Comparison of ENCODE assay signal across 8 mouse cellular contexts in the genomic region with DNA sequence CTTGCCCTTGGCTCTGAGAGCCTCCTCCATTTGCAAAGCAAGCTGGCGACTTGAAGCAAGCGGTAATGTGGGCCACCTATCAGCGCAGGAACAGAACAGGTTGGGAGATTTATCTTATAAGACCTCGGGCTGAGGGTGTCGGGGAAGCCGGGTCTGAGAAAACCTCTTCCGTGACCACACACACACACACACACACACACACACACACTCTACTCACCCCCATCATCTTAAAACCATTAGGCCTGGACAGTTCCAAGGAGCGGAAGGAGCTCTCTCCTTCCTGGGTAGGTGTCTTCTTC. TPM values are rescaled to one million over a fixed set of nuclear protein-coding genes. Genes with fewer than 3 reads are reported as not detected.
DNase-seq lines count a peak whose midpoint lies in the region; ATAC-seq and TF ChIP-seq lines count a peak whose summit lies in the region.

No protein-coding gene starts in this region.

- no peaks in the 10 kb centered on the region; the same call in 1 of the 2 replicates for H3K36me3 ChIP-seq in heart, embryonic 16.5 days (ENCODE audit: control insufficient read depth, insufficient read depth)
- peaks cover 59% of the 10 kb centered on the region for H3K36me3 ChIP-seq in G1E (replicated peaks)
- peaks cover 6% of the 10 kb centered on the region for H3K36me3 ChIP-seq in hindbrain, embryonic 14.5 days (replicated peaks; ENCODE audit: control insufficient read depth, insufficient read depth)
- peaks cover 6% of the 10 kb centered on the region for H3K36me3 ChIP-seq in forebrain, postnatal 0 days (ENCODE audit: insufficient read depth)

- no peak for TF ChIP-seq CTCF in G1E (IDR thresholded peaks at IDR 0.05; ENCODE audit: low read depth, low read length)
- TF ChIP-seq CTCF in forebrain, postnatal 0 days (IDR thresholded peaks at IDR 0.05; ENCODE audit: low read depth) = no peak

- peak overlapping the region; percentile 57 for H3K4me3 ChIP-seq in heart, embryonic 16.5 days (ENCODE audit: low read length)
- H3K4me3 ChIP-seq in G1E (ENCODE audit: low read depth, low read length) = peak overlapping the region; percentile 91
- no peak overlapping the region; the same call in 1 of the 2 replicates for H3K4me3 ChIP-seq in hindbrain, embryonic 14.5 days (replicated peaks; ENCODE audit: low read length)
- no peak overlapping the region for H3K4me3 ChIP-seq in forebrain, postnatal 0 days (ENCODE audit: low read depth, low read length)

- peak overlapping the region; percentile 78 for H3K4me2 ChIP-seq in heart, embryonic 16.5 days (ENCODE audit: low read depth, low read length)
- peak overlapping the region; percentile 34 for H3K4me2 ChIP-seq in hindbrain, embryonic 14.5 days (replicated peaks)
- H3K4me2 ChIP-seq in forebrain, postnatal 0 days (ENCODE audit: low read depth) = no peak overlapping the region; the same call in 1 of the 2 replicates

- H3K9me3 ChIP-seq in heart, embryonic 16.5 days (replicated peaks; ENCODE audit: control insufficient read depth, low read length) = no peaks in the 10 kb centered on the region
- no peaks in the 10 kb centered on the region for H3K9me3 ChIP-seq in G1E (replicated peaks)
- no peaks in the 10 kb centered on the region for H3K9me3 ChIP-seq in hindbrain, embryonic 14.5 days (ENCODE audit: control insufficient read depth, low read length)
- H3K9me3 ChIP-seq in forebrain, postnatal 0 days (ENCODE audit: low read length) = no peaks in the 10 kb centered on the region

- H3K4me1 ChIP-seq in heart, embryonic 16.5 days (ENCODE audit: control insufficient read depth, insufficient read depth, low read length) = peaks cover 18% of the 10 kb centered on the region
- H3K4me1 ChIP-seq in G1E (ENCODE audit: insufficient read depth, low read depth, low read length) = peaks cover 87% of the 10 kb centered on the region
- peaks cover 5% of the 10 kb centered on the region; the same call in 1 of the 2 replicates for H3K4me1 ChIP-seq in hindbrain, embryonic 14.5 days (replicated peaks; ENCODE audit: control insufficient read depth, insufficient read depth, low read length)
- H3K4me1 ChIP-seq in forebrain, postnatal 0 days (ENCODE audit: insufficient read depth) = no peaks in the 10 kb centered on the region

- no peak for ATAC-seq in heart, embryonic 16.5 days (replicated peaks; ENCODE audit: extremely low read depth, insufficient read depth, low FRiP score)
- ATAC-seq in G1E (ENCODE audit: extremely low read depth, insufficient number of reproducible peaks, low FRiP score, poor library complexity, severe bottlenecking) = no peak
- ATAC-seq in hindbrain, embryonic 14.5 days (ENCODE audit: low FRiP score) = no peak
- 0 out of 2 replicates have a peak, but pooled peaks have one; percentile 0 for ATAC-seq in megakaryocyte, adult 5-6 weeks (ENCODE audit: poor library complexity, severe bottlenecking)
- ATAC-seq in forebrain, postnatal 0 days = no peak

- 77% methylated on average over 8 of the region's 8 CpGs for WGBS in heart, embryonic 16.5 days
- 89% methylated on average over 8 of the region's 8 CpGs for WGBS in hindbrain, embryonic 14.5 days
- WGBS in forebrain, postnatal 0 days = 90% methylated on average over 8 of the region's 8 CpGs

- peak overlapping the region; percentile 88; the same call in 1 of the 2 replicates for H3K27ac ChIP-seq in heart, embryonic 16.5 days (ENCODE audit: low read length)
- no peak overlapping the region for H3K27ac ChIP-seq in hindbrain, embryonic 14.5 days
- H3K27ac ChIP-seq in forebrain, postnatal 0 days (ENCODE audit: low read depth, low read length) = no peak overlapping the region

- no peak for DNase-seq in heart, postnatal 25 days (ENCODE audit: low spot score)
- DNase-seq in G1E (ENCODE audit: low spot score) = no peak
- no peak for DNase-seq in hindbrain, embryonic 14.5 days (ENCODE audit: low spot score)
- DNase-seq in thymus, postnatal 14 days = no peak
- DNase-seq in spleen, postnatal 4 days (ENCODE audit: low spot score in 2 of 2) = no peak
- DNase-seq in forebrain, postnatal 0 days = no peak

- intact Hi-C loops in heart, postnatal 25 days (cut with DNase I) = loop anchor here (2.0 to 5.0 kb wide), 2 partner anchors 15 to 159 kb away; a partner anchor contains a TSS

- H3K27me3 ChIP-seq in heart, embryonic 16.5 days (ENCODE audit: control insufficient read depth, insufficient read depth, low read length) = no peaks in the 10 kb centered on the region
- no peaks in the 10 kb centered on the region for H3K27me3 ChIP-seq in G1E (ENCODE audit: insufficient read depth, low read length)
- H3K27me3 ChIP-seq in hindbrain, embryonic 14.5 days (ENCODE audit: control insufficient read depth, insufficient read depth, low read length) = no peaks in the 10 kb centered on the region
- no peaks in the 10 kb centered on the region for H3K27me3 ChIP-seq in forebrain, postnatal 0 days (ENCODE audit: insufficient read depth, low read length)

- peak overlapping the region; percentile 84 for H3K9ac ChIP-seq in heart, embryonic 16.5 days (ENCODE audit: low read length)
- no peak overlapping the region; the same call in 1 of the 2 replicates for H3K9ac ChIP-seq in hindbrain, embryonic 14.5 days
- no peak overlapping the region for H3K9ac ChIP-seq in forebrain, postnatal 0 days

RNA-seq across cellular contexts. Expression of a gene that starts 0.7 kb away (rescaled TPM):
- 7.9 and 20.5 TPM in 2 replicates for polyA plus RNA-seq in heart, embryonic 16.5 days (2015; fragmentation: Nextera tagmentation; extraction: Ambion mirVana)
- total RNA-seq in heart, postnatal 25 days (2021) = 1 to 10 TPM; 2.4 to 2.8 TPM
- 38.5 and 58.4 TPM in 2 replicates for total RNA-seq in G1E (2014; fragmentation: Nextera tagmentation)
- total RNA-seq in G1E (2017) = 92.8 and 113 TPM in 2 replicates
- polyA plus RNA-seq in G1E (2012) = 308 and 346 TPM in 2 replicates
- polyA plus RNA-seq in hindbrain, embryonic 14.5 days (2014; fragmentation: Nextera tagmentation; extraction: Ambion mirVana) = 4.3 and 6.5 TPM in 2 replicates
- total RNA-seq in megakaryocyte, adult 5-6 weeks (2015) = 35.4 and 40.7 TPM in 2 replicates
- 91.5 and 92.6 TPM in 2 replicates for total RNA-seq in megakaryocyte, adult 5-6 weeks (2017)
- 5.2 and 6.8 TPM in 2 replicates for total RNA-seq in forebrain, postnatal 0 days (2014; rRNA removed)
- 6.8 and 8.5 TPM in 2 replicates for polyA plus RNA-seq in forebrain, postnatal 0 days (2015; fragmentation: Nextera tagmentation; extraction: Ambion mirVana)

RNA-seq across cellular contexts. Expression of a gene that starts 24.2 kb away (rescaled TPM):
- polyA plus RNA-seq in heart, embryonic 16.5 days (2015; fragmentation: Nextera tagmentation; extraction: Ambion mirVana) = 1.2 and 1.8 TPM in 2 replicates
- total RNA-seq in heart, postnatal 25 days (2021) = 10 to 100 TPM; 40.4 to 40.6 TPM
- total RNA-seq in G1E (2014; fragmentation: Nextera tagmentation) = 19.1 and 23.4 TPM in 2 replicates
- total RNA-seq in G1E (2017) = 2.6 and 3.0 TPM in 2 replicates
- 17.8 and 17.9 TPM in 2 replicates for polyA plus RNA-seq in G1E (2012)
- 1.6 and 1.8 TPM in 2 replicates for polyA plus RNA-seq in hindbrain, embryonic 14.5 days (2014; fragmentation: Nextera tagmentation; extraction: Ambion mirVana)
- 19.5 and 19.6 TPM in 2 replicates for total RNA-seq in megakaryocyte, adult 5-6 weeks (2015)
- 4.4 and 8.2 TPM in 2 replicates for total RNA-seq in megakaryocyte, adult 5-6 weeks (2017)
- total RNA-seq in forebrain, postnatal 0 days (2014; rRNA removed) = 5.4 and 7.9 TPM in 2 replicates
- polyA plus RNA-seq in forebrain, postnatal 0 days (2015; fragmentation: Nextera tagmentation; extraction: Ambion mirVana) = 0.92 and 1.3 TPM in 2 replicates

RNA-seq across cellular contexts. Expression of a gene that starts 31.3 kb away (rescaled TPM):
- 20.5 and 22.2 TPM in 2 replicates for polyA plus RNA-seq in heart, embryonic 16.5 days (2015; fragmentation: Nextera tagmentation; extraction: Ambion mirVana)
- 10 to 100 TPM; 11.5 to 12.4 TPM for total RNA-seq in heart, postnatal 25 days (2021)
- total RNA-seq in G1E (2014; fragmentation: Nextera tagmentation) (18.2 and 20.8 TPM in 2 replicates), G1E (2017) (11.9 and 15.7 TPM in 2 replicates)
- polyA plus RNA-seq in G1E (2012) = 39.9 and 48.5 TPM in 2 replicates
- polyA plus RNA-seq in hindbrain, embryonic 14.5 days (2014; fragmentation: Nextera tagmentation; extraction: Ambion mirVana) = 40.9 and 41.3 TPM in 2 replicates
- 4.2 and 6.4 TPM in 2 replicates for total RNA-seq in megakaryocyte, adult 5-6 weeks (2015)
- 7.1 and 8.1 TPM in 2 replicates for total RNA-seq in megakaryocyte, adult 5-6 weeks (2017)
- total RNA-seq in forebrain, postnatal 0 days (2014; rRNA removed) = 57.7 and 72.4 TPM in 2 replicates
- 36.5 and 41.1 TPM in 2 replicates for polyA plus RNA-seq in forebrain, postnatal 0 days (2015; fragmentation: Nextera tagmentation; extraction: Ambion mirVana)

Comparison
In these comparisons a context has a peak if more than half of its experiments do, and no peak if none do; other contexts are left out.
1. H3K4me3 ChIP-seq: peak in heart, embryonic 16.5 days (single experiment) and G1E (single experiment); none in hindbrain, embryonic 14.5 days (single experiment) and forebrain, postnatal 0 days (single experiment).